Mouse (Mus musculus): ENCODE results near the gene Phyh. TPM values are rescaled to one million over a fixed set of nuclear protein-coding genes. Genes with fewer than 3 reads are reported as not detected.
"Not testable (repeated sequence)": the region's sequence is repeated elsewhere in the genome, so short reads cannot be mapped to it uniquely, and the experiment has no call there.

Gene Phyh
- polyA plus RNA-seq, 1 experiment from 2014 or later = 102 TPM

GRCm38 (mm10) chr2:4934516-4934915, 15.7 kb downstream of the Phyh start:
- no peak overlapping the region for H3K9ac ChIP-seq (ENCODE audit: low read depth, low read length)
- no peak overlapping the region for H3K27ac ChIP-seq (ENCODE audit: low read length)
- no peak for ATAC-seq
- no peaks in the 10 kb centered on the region for H3K27me3 ChIP-seq (replicated peaks; ENCODE audit: control insufficient read depth, insufficient read depth, low read length)
- WGBS = 86% methylated on average over 9 of the region's 9 CpGs
- no peaks in the 10 kb centered on the region for H3K4me1 ChIP-seq (ENCODE audit: control insufficient read depth, insufficient read depth, low read length)
- no peaks in the 10 kb centered on the region for H3K36me3 ChIP-seq (ENCODE audit: control insufficient read depth, insufficient read depth, low read length)
- H3K9me3 ChIP-seq (ENCODE audit: control insufficient read depth, low read length) = no peaks in the 10 kb centered on the region
- H3K4me2 ChIP-seq (ENCODE audit: low read depth, low read length) = no peak overlapping the region
- no peak overlapping the region for H3K4me3 ChIP-seq (ENCODE audit: low read length)

GRCm38 (mm10) chr2:4937931-4938330, 19.1 kb downstream of the Phyh start:
- Histone ChIP-seq H3K4me3 (ENCODE audit: low read length) (no peak overlapping the region), H3K9me3 (ENCODE audit: control insufficient read depth, low read length) (no peaks in the 10 kb centered on the region), H3K4me1 (ENCODE audit: control insufficient read depth, insufficient read depth, low read length) (no peaks in the 10 kb centered on the region), H3K9ac (ENCODE audit: low read depth, low read length) (no peak overlapping the region), H3K27ac (ENCODE audit: low read length) (no peak overlapping the region), H3K27me3 (replicated peaks; ENCODE audit: control insufficient read depth, insufficient read depth, low read length) (no peaks in the 10 kb centered on the region), H3K4me2 (ENCODE audit: low read depth, low read length) (no peak overlapping the region), H3K36me3 (ENCODE audit: control insufficient read depth, insufficient read depth, low read length) (no peaks in the 10 kb centered on the region)
- WGBS = 89% methylated on average over 7 of the region's 7 CpGs
- no peak for ATAC-seq

DNA sequence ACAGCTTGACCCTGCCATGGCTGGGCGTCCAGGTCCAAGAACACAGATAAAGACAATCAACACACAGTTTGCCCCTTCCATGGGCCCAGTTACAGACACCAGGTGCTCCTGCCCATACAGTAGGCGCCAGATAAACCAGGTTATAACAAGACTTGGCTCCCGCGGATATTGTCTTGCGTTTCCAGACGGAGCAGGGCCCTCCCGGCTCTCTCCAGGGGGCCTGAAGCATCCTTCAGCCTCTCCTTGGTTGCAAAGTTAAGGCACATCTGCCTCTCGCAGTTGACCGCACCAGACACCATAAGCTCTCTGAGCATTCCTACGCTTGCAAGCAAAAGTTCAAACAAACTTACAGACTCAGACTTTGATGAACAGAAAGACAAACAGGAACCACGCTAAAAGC, 22.0 kb downstream of the Phyh start:
- WGBS = 93% methylated on average over 11 of the region's 11 CpGs
- no peaks in the 10 kb centered on the region; the same call in 1 of the 2 replicates for H3K9me3 ChIP-seq (ENCODE audit: control insufficient read depth, low read length)

GRCm38 (mm10) chr2:4949691-4950090, 30.9 kb downstream of the Phyh start:
- not testable (repeated sequence) for H3K4me1 ChIP-seq (ENCODE audit: control insufficient read depth, insufficient read depth, low read length); H3K9ac ChIP-seq (ENCODE audit: low read depth, low read length)
- WGBS = 83% methylated on average over 8 of the region's 8 CpGs

More for the DNA sequence above, 22.0 kb downstream of the Phyh start:
- Histone ChIP-seq H3K4me3 (ENCODE audit: low read length) (no peak overlapping the region), H3K27me3 (replicated peaks; ENCODE audit: control insufficient read depth, insufficient read depth, low read length) (no peaks in the 10 kb centered on the region), H3K4me1 (ENCODE audit: control insufficient read depth, insufficient read depth, low read length) (no peaks in the 10 kb centered on the region), H3K9ac (ENCODE audit: low read depth, low read length) (no peak overlapping the region), H3K36me3 (ENCODE audit: control insufficient read depth, insufficient read depth, low read length) (no peaks in the 10 kb centered on the region), H3K4me2 (ENCODE audit: low read depth, low read length) (no peak overlapping the region), H3K27ac (ENCODE audit: low read length) (no peak overlapping the region)
- ATAC-seq = no peak

GRCm38 (mm10) chr2:4950986-4951385, 32.2 kb downstream of the Phyh start:
- Histone ChIP-seq H3K4me3 (ENCODE audit: low read length) (no peak overlapping the region), H3K9me3 (ENCODE audit: control insufficient read depth, low read length) (no peaks in the 10 kb centered on the region), H3K4me1 (ENCODE audit: control insufficient read depth, insufficient read depth, low read length) (no peaks in the 10 kb centered on the region), H3K9ac (ENCODE audit: low read depth, low read length) (no peak overlapping the region), H3K4me2 (ENCODE audit: low read depth, low read length) (no peak overlapping the region), H3K27me3 (replicated peaks; ENCODE audit: control insufficient read depth, insufficient read depth, low read length) (no peaks in the 10 kb centered on the region), H3K27ac (ENCODE audit: low read length) (no peak overlapping the region), H3K36me3 (ENCODE audit: control insufficient read depth, insufficient read depth, low read length) (no peaks in the 10 kb centered on the region)
- no peak for ATAC-seq
- WGBS = 91% methylated on average over 2 of the region's 2 CpGs

More at GRCm38 (mm10) chr2:4949691-4950090, 30.9 kb downstream of the Phyh start:
- not testable (repeated sequence) for H3K27ac ChIP-seq (ENCODE audit: low read length); H3K9me3 ChIP-seq (ENCODE audit: control insufficient read depth, low read length); H3K4me3 ChIP-seq (ENCODE audit: low read length); ATAC-seq; H3K27me3 ChIP-seq (replicated peaks; ENCODE audit: control insufficient read depth, insufficient read depth, low read length); H3K36me3 ChIP-seq (ENCODE audit: control insufficient read depth, insufficient read depth, low read length); H3K4me2 ChIP-seq (ENCODE audit: low read depth, low read length)

DNA sequence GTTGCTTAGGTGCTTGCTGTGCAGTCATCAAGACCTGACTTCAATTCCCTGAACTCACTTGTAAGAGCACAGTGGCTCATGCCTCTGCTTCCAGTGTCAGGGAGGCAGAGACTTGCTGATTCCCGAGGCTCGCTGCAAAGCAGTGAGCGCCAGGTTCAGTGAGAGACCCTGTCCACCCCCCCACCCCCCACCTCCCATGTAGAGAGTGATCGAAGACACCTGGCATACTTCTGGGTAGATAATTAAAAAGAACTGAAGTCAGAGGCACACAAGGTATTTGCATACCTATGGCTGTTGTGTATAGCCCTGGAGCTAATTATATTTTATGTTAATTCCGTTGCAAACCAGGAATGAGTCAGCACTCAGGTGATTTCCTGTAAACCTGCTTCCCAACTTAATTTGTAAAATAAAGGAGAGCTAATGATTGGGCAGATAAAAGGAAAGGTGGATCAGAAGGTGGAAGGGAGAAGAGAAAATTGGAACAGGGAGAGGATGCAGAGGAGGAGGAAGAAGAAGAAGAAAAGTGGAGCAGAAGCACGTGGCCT, 35.5 kb downstream of the Phyh start:
- Histone ChIP-seq H3K9me3 (ENCODE audit: control insufficient read depth, low read length) (no peaks in the 10 kb centered on the region), H3K27ac (ENCODE audit: low read length) (no peak overlapping the region), H3K4me2 (ENCODE audit: low read depth, low read length) (no peak overlapping the region), H3K9ac (ENCODE audit: low read depth, low read length) (no peak overlapping the region), H3K27me3 (replicated peaks; ENCODE audit: control insufficient read depth, insufficient read depth, low read length) (no peaks in the 10 kb centered on the region), H3K36me3 (ENCODE audit: control insufficient read depth, insufficient read depth, low read length) (no peaks in the 10 kb centered on the region), H3K4me3 (ENCODE audit: low read length) (no peak overlapping the region), H3K4me1 (ENCODE audit: control insufficient read depth, insufficient read depth, low read length) (no peaks in the 10 kb centered on the region)
- no peak for ATAC-seq
- 85% methylated on average over 6 of the region's 6 CpGs for WGBS

- Histone ChIP-seq H3K9ac (ENCODE audit: low read depth, low read length) (no peak overlapping the region), H3K36me3 (ENCODE audit: control insufficient read depth, insufficient read depth, low read length) (no peaks in the 10 kb centered on the region), H3K4me3 (ENCODE audit: low read length) (no peak overlapping the region), H3K4me1 (ENCODE audit: control insufficient read depth, insufficient read depth, low read length) (no peaks in the 10 kb centered on the region), H3K27ac (ENCODE audit: low read length) (no peak overlapping the region), H3K27me3 (replicated peaks; ENCODE audit: control insufficient read depth, insufficient read depth, low read length) (no peaks in the 10 kb centered on the region), H3K9me3 (ENCODE audit: control insufficient read depth, low read length) (no peaks in the 10 kb centered on the region), H3K4me2 (ENCODE audit: low read depth, low read length) (no peak overlapping the region)
- WGBS = 86% methylated on average over 12 of the region's 12 CpGs
- ATAC-seq = no peak
Observed at GRCm38 (mm10) chr2:4958039-4958438, 39.2 kb downstream of the Phyh start.

GRCm38 (mm10) chr2:4967806-4968205, 49.0 kb downstream of the Phyh start:
- H3K27ac ChIP-seq (ENCODE audit: low read length) = no peak overlapping the region
- H3K36me3 ChIP-seq (ENCODE audit: control insufficient read depth, insufficient read depth, low read length) = no peaks in the 10 kb centered on the region
- no peak overlapping the region for H3K4me3 ChIP-seq (ENCODE audit: low read length)
- no peaks in the 10 kb centered on the region for H3K9me3 ChIP-seq (ENCODE audit: control insufficient read depth, low read length)
- WGBS = 85% methylated on average over 2 of the region's 2 CpGs
- no peak for ATAC-seq
- H3K27me3 ChIP-seq (replicated peaks; ENCODE audit: control insufficient read depth, insufficient read depth, low read length) = no peaks in the 10 kb centered on the region
- no peaks in the 10 kb centered on the region for H3K4me1 ChIP-seq (ENCODE audit: control insufficient read depth, insufficient read depth, low read length)
- H3K4me2 ChIP-seq (ENCODE audit: low read depth, low read length) = no peak overlapping the region
- no peak overlapping the region for H3K9ac ChIP-seq (ENCODE audit: low read depth, low read length)

GRCm38 (mm10) chr2:4969083-4969482, 50.3 kb downstream of the Phyh start:
- ATAC-seq = no peak
- no peak overlapping the region for H3K4me3 ChIP-seq (ENCODE audit: low read length)
- no peak overlapping the region for H3K4me2 ChIP-seq (ENCODE audit: low read depth, low read length)
- no peak overlapping the region for H3K27ac ChIP-seq (ENCODE audit: low read length)
- H3K27me3 ChIP-seq (replicated peaks; ENCODE audit: control insufficient read depth, insufficient read depth, low read length) = no peaks in the 10 kb centered on the region
- no peaks in the 10 kb centered on the region for H3K4me1 ChIP-seq (ENCODE audit: control insufficient read depth, insufficient read depth, low read length)
- no peaks in the 10 kb centered on the region for H3K9me3 ChIP-seq (ENCODE audit: control insufficient read depth, low read length)
- 88% methylated on average over 1 of the region's 2 CpGs for WGBS
- no peak overlapping the region for H3K9ac ChIP-seq (ENCODE audit: low read depth, low read length)
- H3K36me3 ChIP-seq (ENCODE audit: control insufficient read depth, insufficient read depth, low read length) = no peaks in the 10 kb centered on the region

DNA sequence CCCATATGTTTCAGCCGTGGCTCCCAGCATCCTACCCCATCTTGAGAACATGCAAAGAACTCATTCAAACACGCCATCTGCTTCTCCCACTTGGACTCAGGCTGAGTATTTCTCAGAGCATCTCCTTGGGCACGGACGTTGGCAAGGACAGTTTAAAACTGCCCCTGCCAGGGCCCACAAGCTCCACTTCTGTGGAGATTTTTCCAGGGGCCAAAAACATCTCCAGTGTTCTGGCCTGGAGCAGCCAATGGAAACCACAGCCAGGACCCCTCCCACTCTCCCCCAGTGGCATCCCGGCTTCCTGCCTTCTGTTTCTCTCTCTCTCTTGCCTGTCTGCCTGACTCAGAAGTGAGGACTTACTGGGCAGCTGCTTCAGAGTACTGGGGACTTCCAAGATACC, 57.0 kb downstream of the Phyh start, which contains the start of gene Ucma:
TSS of gene Ucma (plus strand) at position 316 of the 400 bp plus-strand sequence.
- Histone ChIP-seq H3K27ac (ENCODE audit: low read length) (no peak within 1 kb of the TSS), H3K9me3 (ENCODE audit: control insufficient read depth, low read length) (no peaks in the 10 kb centered on the region), H3K4me3 (ENCODE audit: low read length) (no peak within 1 kb of the TSS), H3K27me3 (replicated peaks; ENCODE audit: control insufficient read depth, insufficient read depth, low read length) (no peaks in the 10 kb centered on the region), H3K36me3 (ENCODE audit: control insufficient read depth, insufficient read depth, low read length) (no peaks in the 10 kb centered on the region), H3K9ac (ENCODE audit: low read depth, low read length) (no peak within 1 kb of the TSS), H3K4me1 (ENCODE audit: control insufficient read depth, insufficient read depth, low read length) (no peaks in the 10 kb centered on the region), H3K4me2 (ENCODE audit: low read depth, low read length) (no peak within 1 kb of the TSS)
- WGBS = 74% methylated on average over 5 of the region's 5 CpGs
- ATAC-seq = no peak

Measured in intestine, embryonic 16.5 days (tissue).